Mouse (Mus musculus) adrenal gland, postnatal 10 days (tissue): ENCODE data around the gene Ntpcr. TPM values are rescaled to one million over a fixed set of nuclear protein-coding genes. Genes with fewer than 3 reads are reported as not detected.

Source experiments
- DNase-seq: peaks from one replicate; pipeline ENCODE4 v3.0.0; 2021; ENCODE audit warnings: mixed read lengths
- total RNA-seq, 2 experiments: library from RNA; stranded (reverse); gene quantifications; 2 replicates each; pipeline ENCODE4 v1.2.3; 2021

Gene Ntpcr
- total RNA-seq, 2 experiments from 2014 or later: 14.4 to 16.8 TPM

DNA sequence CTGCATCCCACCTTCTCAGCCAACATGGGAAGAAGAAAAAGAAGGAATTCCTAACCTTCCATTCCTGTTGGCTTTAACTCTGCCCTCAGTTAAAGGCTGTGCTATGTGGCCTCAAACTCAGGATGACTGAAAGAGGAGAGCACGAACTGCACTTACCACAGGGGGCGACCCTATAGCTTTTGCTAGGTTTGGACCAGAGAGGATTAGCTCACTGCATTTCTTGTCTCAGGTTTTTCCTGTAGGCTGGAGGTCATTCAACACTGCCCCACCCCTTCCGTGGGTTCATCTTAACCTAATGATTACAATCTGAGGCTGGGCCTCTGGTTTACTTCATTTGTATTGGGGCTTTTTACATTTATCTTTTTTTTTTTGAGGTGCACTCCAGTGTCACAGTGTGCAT, 45.3 kb downstream of the Ntpcr start:
- no peak for DNase-seq

DNA sequence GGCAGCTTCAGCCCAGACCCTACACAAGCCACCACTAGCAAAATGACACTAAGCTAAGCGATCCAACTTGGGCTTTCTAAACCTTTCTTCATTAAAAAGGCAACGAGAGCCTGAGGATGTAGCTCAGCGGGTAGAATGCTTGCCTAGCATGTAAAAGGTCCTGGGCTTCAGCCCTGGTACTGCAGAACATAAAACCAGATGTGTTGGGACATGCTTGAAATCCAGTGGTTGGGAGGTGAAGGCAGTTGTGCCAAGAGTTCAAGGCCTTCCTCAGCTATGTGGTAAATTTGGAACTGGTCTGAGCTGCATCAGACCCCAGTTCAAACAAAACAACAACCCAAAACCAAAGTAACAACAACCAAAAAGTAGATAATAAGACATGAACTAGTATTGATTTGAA, 46.6 kb downstream of the Ntpcr start:
- DNase-seq: no peak

- DNase-seq: peak; percentile 50
These were observed 47.0 kb downstream of the Ntpcr start for GRCm38 (mm10) chr8:125776800-125777199.

DNA sequence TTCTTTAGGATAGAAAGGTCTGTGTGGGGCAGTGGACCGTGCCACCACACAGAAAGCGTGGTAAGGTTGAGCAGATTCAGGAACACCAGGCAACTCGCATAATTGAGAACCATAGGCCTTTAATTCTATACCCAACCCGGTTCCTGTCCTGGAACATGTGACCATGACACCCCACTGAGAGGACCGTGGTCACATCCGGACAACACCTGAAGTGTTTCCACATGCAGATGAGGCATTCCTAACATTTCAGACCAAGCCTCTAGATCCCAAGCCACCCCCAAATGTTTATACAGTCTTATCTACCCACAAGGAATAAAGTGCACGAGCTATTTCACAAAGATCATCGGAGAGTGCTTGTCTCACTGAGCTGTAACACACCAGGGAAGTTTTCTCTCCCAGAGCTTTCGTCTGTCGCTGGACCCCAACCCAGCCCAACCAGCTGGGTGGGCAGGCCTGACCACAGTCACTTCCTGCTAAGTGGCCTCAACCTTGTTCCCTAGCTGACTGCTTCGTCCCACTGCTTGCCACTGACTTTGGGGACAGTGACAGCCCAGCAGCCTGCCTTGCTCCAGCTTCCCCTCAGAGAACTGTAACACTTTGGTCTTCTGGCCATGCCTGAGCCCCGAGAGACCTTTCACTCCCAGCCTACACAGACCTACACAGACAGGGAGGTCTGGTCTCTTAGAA, 47.9 kb downstream of the Ntpcr start:
- no peak for DNase-seq

- DNase-seq: no peak
These were observed 49.2 kb downstream of the Ntpcr start for GRCm38 (mm10) chr8:125778919-125779318.

GRCm38 (mm10) chr8:125779656-125780055, 49.9 kb downstream of the Ntpcr start:
- no peak for DNase-seq

GRCm38 (mm10) chr8:125782161-125782560, 52.4 kb downstream of the Ntpcr start:
- DNase-seq: peak; percentile 18

GRCm38 (mm10) chr8:125786886-125787285, 57.1 kb downstream of the Ntpcr start:
- no peak for DNase-seq

DNA sequence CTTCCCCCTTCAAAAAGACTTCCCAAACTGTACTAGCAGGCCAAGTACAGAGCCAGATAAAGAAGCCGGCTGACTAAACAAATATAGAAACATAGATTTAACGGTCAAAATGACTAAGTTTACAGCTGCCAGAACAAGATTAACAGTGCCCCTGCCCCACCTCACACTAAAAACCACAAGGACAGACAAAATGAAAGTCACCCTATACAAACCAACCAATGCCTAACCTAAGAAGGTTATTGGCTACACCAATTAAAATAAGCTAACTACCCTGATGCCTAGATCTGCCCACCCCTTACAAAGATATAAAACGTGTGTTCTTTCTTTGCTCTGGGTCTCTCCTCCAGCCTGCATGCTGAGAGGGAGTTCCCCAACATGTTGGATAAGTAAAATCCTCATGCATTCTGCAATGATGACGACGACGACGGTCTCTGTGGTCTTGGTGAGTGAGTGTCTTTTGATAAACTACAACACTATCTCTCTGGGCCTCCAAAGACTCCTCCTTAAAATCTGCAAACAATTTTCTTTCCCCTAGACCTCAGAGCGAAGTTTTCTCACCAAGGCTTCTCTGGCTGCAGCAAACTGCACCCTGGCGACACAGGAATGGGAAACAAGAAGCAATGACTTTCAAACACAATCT, 63.2 kb downstream of the Ntpcr start:
- no peak for DNase-seq

DNA sequence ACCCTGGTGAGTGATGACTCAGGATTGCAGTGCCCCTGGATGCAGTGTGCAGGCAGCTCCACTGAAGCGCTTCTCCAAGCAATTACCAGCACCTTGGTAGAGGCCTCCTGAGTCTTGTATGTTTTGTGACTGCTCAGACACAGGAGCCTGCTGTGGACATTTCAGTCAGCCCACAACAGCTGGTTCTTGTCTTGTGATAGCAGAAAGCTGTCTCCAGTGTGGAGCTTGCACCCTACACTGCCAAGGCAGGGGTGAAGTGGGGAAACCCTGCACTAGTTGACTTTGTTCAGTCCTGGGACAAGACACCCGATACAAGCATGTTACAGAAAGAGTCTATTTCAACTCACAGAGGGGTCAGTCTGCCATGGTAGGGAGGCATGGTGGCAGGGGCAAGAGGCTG, 65.6 kb downstream of the Ntpcr start:
- DNase-seq: no peak

DNA sequence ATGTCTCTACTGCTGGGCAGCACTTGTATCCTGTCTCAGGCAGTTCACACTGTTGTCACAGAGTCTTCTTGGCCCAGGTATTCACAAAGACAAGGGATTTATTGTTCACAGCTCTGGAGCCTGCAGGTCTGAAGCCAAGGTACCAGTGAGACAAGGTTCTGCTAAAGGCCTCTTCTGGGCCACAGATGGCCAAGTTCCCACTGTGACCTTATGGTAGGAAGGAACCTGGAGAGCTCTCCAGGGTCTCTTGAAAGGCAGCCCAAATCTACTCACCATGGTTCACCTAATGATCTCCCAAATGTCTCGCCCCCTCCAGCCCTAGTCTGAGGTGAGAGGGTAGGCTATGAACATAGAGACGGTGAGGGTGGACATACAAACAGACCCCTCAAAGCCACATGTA, 67.2 kb downstream of the Ntpcr start:
- DNase-seq: no peak

Other genes starting within 250 kb of the Ntpcr start
- 10 to 100 TPM; 29.1 to 36.5 TPM for gene Sipa1l2, start 160.2 kb upstream of the Ntpcr start, total RNA-seq
- 1 to 10 TPM; 3.4 to 3.5 TPM for gene Map10, start 60.1 kb upstream of the Ntpcr start, total RNA-seq
- under 1 TPM; 0.45 to 0.97 TPM for gene Pcnx2, start 168.4 kb downstream of the Ntpcr start, total RNA-seq
- gene Map3k21, start 180.5 kb downstream of the Ntpcr start, total RNA-seq: 1 to 10 TPM; 1.1 TPM